In genomic region chr11:71944398-71945097, GRCm38 (mm10) we compare ENCODE assay signal across 13 mouse cellular contexts.
A peak's percentile ranks its signal among the peaks of the same experiment; 100 is the strongest.
DNase-seq lines count a peak whose midpoint lies in the region; ATAC-seq and TF ChIP-seq lines count a peak whose summit lies in the region.
"Had no signal": no experiment of that assay in that cellular context is flagged by ENCODE, and none has a peak within 500 bp of the region (broad histone marks: within the 10 kb centered on the region; RNA-seq: fewer than 3 reads in every experiment).

No protein-coding gene starts in this region.

- TF ChIP-seq POLR2A in heart, adult 2 months (IDR thresholded peaks at IDR 0.05; ENCODE audit: insufficient read depth, low read depth, low read length): no peak

- peaks cover 13% of the 10 kb centered on the region for H3K4me1 ChIP-seq in midbrain, embryonic 16.5 days (ENCODE audit: control insufficient read depth, insufficient read depth, low read length)
- H3K4me1 ChIP-seq in midbrain, embryonic 13.5 days (replicated peaks): peaks cover 18% of the 10 kb centered on the region
- H3K4me1 ChIP-seq in heart, adult 2 months (ENCODE audit: control insufficient read depth, insufficient read depth, low read length): no peaks in the 10 kb centered on the region
- H3K4me1 ChIP-seq: kidney, embryonic 15.5 days had no signal

- no peak overlapping the region for H3K4me2 ChIP-seq in midbrain, embryonic 16.5 days (ENCODE audit: low read length)
- no peak overlapping the region for H3K4me2 ChIP-seq in midbrain, embryonic 13.5 days (replicated peaks)
- H3K4me2 ChIP-seq: heart, embryonic 11.5 days; hindbrain, embryonic 13.5 days; kidney, embryonic 15.5 days; lung, embryonic 14.5 days had no signal

- no peaks in the 10 kb centered on the region for H3K79me2 ChIP-seq in heart, adult 2 months (replicated peaks; ENCODE audit: control insufficient read depth, insufficient read depth, low read length)

- H3K27me3 ChIP-seq in midbrain, embryonic 16.5 days (ENCODE audit: control insufficient read depth, insufficient read depth, low read depth, low read length): no peaks in the 10 kb centered on the region
- H3K27me3 ChIP-seq in midbrain, embryonic 13.5 days: peaks cover 27% of the 10 kb centered on the region
- H3K27me3 ChIP-seq in heart, adult 2 months (ENCODE audit: control insufficient read depth, insufficient read depth, low read length): no peaks in the 10 kb centered on the region
- H3K27me3 ChIP-seq: hindbrain, embryonic 13.5 days had no signal

- TF ChIP-seq EP300 in heart, adult 2 months (IDR thresholded peaks at IDR 0.05; ENCODE audit: insufficient read depth, low read depth, low read length): no peak

- peak; percentile 28 to 58 for DNase-seq in frontal cortex, postnatal 10 days (ENCODE audit: low spot score in 2 of 2)
- DNase-seq in left cerebral cortex, adult 9 months (ENCODE audit: low spot score in 2 of 2): peak; percentile 65 to 73
- DNase-seq in cerebellum, adult 18-20 months: no peak
- DNase-seq in kidney, adult 8-10 months: no peak
- DNase-seq in heart, adult 2 months: no peak
- DNase-seq: lung, embryonic 14.5 days; thymus, postnatal 14 days had no signal

- 25% methylated on average over 9 of the region's 9 CpGs for WGBS in midbrain, embryonic 16.5 days
- 32% methylated on average over 9 of the region's 9 CpGs for WGBS in midbrain, embryonic 13.5 days
- WGBS in heart, adult 2 months: 57% methylated on average over 9 of the region's 9 CpGs

- H3K9ac ChIP-seq in midbrain, embryonic 16.5 days (ENCODE audit: low read depth, low read length): no peak overlapping the region
- H3K9ac ChIP-seq in midbrain, embryonic 13.5 days (replicated peaks): no peak overlapping the region
- no peak overlapping the region for H3K9ac ChIP-seq in heart, adult 2 months (ENCODE audit: low read depth, low read length)
- H3K9ac ChIP-seq: hindbrain, embryonic 13.5 days; kidney, embryonic 15.5 days; lung, embryonic 14.5 days had no signal

- intact Hi-C loops in heart, adult 2 months (cut with DNase I): no loop called here

- no peak for TF ChIP-seq CTCF in heart, adult 2 months (IDR thresholded peaks at IDR 0.05)

- no peaks in the 10 kb centered on the region for H3K9me3 ChIP-seq in midbrain, embryonic 16.5 days (replicated peaks; ENCODE audit: control insufficient read depth, low read length, poor library complexity, severe bottlenecking)
- no peaks in the 10 kb centered on the region for H3K9me3 ChIP-seq in midbrain, embryonic 13.5 days
- H3K9me3 ChIP-seq: hindbrain, embryonic 13.5 days; kidney, embryonic 15.5 days had no signal

- H3K4me3 ChIP-seq in midbrain, embryonic 16.5 days (ENCODE audit: low read depth, low read length): no peak overlapping the region
- no peak overlapping the region for H3K4me3 ChIP-seq in midbrain, embryonic 13.5 days (replicated peaks)
- no peak overlapping the region for H3K4me3 ChIP-seq in heart, adult 2 months
- H3K4me3 ChIP-seq: erythroblast, embryonic 14.5 days; hindbrain, embryonic 13.5 days; kidney, embryonic 15.5 days had no signal

- H3K27ac ChIP-seq in midbrain, embryonic 16.5 days (ENCODE audit: low read length): peak overlapping the region; percentile 10; the same call in 1 of the 2 replicates
- H3K27ac ChIP-seq in midbrain, embryonic 13.5 days: no peak overlapping the region
- H3K27ac ChIP-seq in heart, adult 2 months: no peak overlapping the region
- H3K27ac ChIP-seq: hindbrain, embryonic 13.5 days; kidney, embryonic 15.5 days had no signal

- 0 out of 2 replicates have a peak, but pooled peaks have one; percentile 42 for ATAC-seq in midbrain, embryonic 16.5 days
- no peak for ATAC-seq in midbrain, embryonic 13.5 days

- no peaks in the 10 kb centered on the region for H3K36me3 ChIP-seq in midbrain, embryonic 16.5 days (ENCODE audit: control insufficient read depth, insufficient read depth, low read length)
- no peaks in the 10 kb centered on the region for H3K36me3 ChIP-seq in midbrain, embryonic 13.5 days
- H3K36me3 ChIP-seq in heart, adult 2 months (ENCODE audit: control insufficient read depth, insufficient read depth, low read length): no peaks in the 10 kb centered on the region
- H3K36me3 ChIP-seq: hindbrain, embryonic 13.5 days; kidney, embryonic 15.5 days had no signal

Comparison
In these comparisons a context has a peak if more than half of its experiments do, and no peak if none do; other contexts are left out.
1. DNase-seq: peak in frontal cortex, postnatal 10 days (2 of 2) and left cerebral cortex, adult 9 months (2 of 2); none in cerebellum, adult 18-20 months (0 of 2), kidney, adult 8-10 months (0 of 2) and heart, adult 2 months (0 of 2).